Mouse (Mus musculus): ENCODE data around the gene Fam57b. TPM values are rescaled to one million over a fixed set of nuclear protein-coding genes. Genes with fewer than 3 reads are reported as not detected.

Gene Fam57b
- polyA plus RNA-seq (2012; rRNA removed): 108 and 124 TPM in 2 replicates

DNA sequence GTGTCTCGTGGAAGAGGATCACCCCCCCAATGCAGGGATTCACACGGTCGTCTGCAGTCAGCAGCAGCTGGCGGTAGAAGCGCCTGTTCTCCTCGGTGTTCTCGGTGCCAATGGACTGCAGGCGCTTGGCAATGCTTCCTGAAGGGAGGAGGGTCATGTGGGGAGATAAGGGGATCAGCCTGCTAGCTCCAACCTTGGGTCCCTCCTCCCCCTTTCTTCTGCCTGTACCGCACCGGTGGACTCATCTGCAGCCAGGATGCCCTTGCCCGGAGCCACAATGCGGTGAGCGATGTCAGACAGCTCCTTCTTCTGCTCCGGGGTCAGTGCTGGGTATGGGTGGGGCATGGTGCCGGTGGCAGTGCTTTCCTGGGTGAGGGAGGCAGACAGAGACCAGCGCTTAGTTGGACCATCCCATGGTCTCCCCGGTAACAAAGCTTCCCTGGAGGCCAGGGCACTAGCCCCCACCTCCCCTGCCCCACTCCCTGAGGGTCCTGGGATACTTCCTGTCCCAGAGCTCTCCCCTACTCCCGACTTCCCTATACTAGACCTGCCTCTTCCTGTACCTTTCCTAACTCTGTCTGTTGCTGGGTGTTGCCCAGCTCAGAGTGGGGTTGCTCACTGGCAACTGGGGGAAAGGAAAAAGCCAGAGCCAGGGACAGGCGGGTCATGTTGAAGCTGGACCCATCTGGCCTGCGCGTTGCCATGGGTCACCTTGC lies at the start of gene Fam57b:
TSS of gene Fam57b (plus strand) at position 258 of the 716 bp plus-strand sequence.
- Histone ChIP-seq H3K27ac (ENCODE audit: insufficient read depth, low read length) (peak within 1 kb of the TSS; percentile 99), H3K4me3 (ENCODE audit: insufficient read depth, low read length) (peak within 1 kb of the TSS; percentile 90), H3K4me1 (ENCODE audit: control insufficient read depth, insufficient read depth, low read length) (no peaks in the 10 kb centered on the region; the same call in 1 of the 2 replicates)
- TF ChIP-seq CTCF (IDR thresholded peaks at IDR 0.05; ENCODE audit: extremely low read depth, insufficient read depth, low read length) (no peak), POLR2A (IDR thresholded peaks at IDR 0.05; ENCODE audit: extremely low read depth, insufficient read depth, low read length) (0 out of 2 replicates have a peak, but pooled peaks have one; percentile 32)

DNA sequence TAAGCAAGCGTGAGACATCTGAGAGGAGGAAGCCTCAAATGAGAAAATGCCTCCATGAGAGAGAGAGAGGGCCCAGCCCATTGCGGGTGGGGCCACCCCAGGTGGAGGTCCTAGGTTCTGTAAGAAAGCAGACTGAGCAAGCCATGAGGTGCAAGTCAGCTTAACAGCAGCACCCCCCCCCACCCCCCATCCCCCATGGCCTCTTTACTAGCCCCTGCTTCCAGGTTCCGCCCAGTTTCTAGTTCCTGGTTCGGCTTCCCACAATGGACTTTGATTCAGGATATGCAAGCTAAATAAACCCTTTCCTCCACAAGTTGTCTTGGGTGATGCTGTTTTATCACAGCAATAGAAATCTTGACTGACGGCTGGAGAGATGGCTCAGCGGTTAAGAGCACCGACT lies 48.6 kb upstream of the Fam57b start:
- H3K4me1 ChIP-seq (ENCODE audit: control insufficient read depth, insufficient read depth, low read length): no peaks in the 10 kb centered on the region
- H3K4me3 ChIP-seq (ENCODE audit: insufficient read depth, low read length): no peak overlapping the region

DNA sequence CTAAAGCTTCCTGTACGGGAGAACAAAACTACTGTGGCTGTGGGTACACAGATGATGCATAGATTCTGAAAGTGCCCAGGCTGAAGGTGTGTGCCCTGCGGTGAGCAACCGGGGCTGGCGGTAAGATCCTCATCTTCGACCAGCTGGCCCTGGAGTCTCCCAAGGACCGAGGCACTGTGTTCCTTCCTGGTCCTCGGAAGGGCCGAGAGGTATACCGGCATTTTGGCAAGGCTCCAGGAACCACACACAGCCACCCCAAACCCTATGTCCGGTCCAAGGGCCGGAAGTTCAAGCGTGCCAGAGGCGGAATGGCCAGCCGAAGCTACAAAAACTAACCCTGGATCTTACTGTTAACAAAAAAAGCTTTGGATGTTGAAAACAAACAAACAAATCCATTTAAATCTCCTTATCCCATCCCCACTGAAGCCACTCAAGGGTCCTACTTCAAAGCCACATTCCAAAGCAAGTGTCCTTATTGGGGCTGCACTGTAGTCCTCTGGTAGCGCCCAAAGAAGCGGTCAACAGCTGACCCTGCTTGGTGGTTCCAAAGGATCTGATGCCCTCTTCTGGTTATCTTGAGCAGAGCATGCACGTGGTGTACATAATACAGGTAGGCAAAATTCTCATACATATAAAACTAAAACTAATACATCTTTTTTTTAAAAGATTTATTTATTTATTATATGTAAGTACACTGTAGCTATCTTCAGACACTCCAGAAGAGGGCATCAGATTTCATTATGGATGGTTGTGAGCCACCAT lies 47.7 kb upstream of the Fam57b start:
- no peak for TF ChIP-seq POLR2A (IDR thresholded peaks at IDR 0.05; ENCODE audit: extremely low read depth, insufficient read depth, low read length)
- TF ChIP-seq CTCF (IDR thresholded peaks at IDR 0.05; ENCODE audit: extremely low read depth, insufficient read depth, low read length): no peak
- no peak overlapping the region for H3K4me3 ChIP-seq (ENCODE audit: insufficient read depth, low read length)
- H3K4me1 ChIP-seq (ENCODE audit: control insufficient read depth, insufficient read depth, low read length): peaks cover 3% of the 10 kb centered on the region; the same call in 1 of the 2 replicates
- H3K27ac ChIP-seq (ENCODE audit: insufficient read depth, low read length): no peak overlapping the region

More for the DNA sequence above, 48.6 kb upstream of the Fam57b start:
- no peak for TF ChIP-seq CTCF (IDR thresholded peaks at IDR 0.05; ENCODE audit: extremely low read depth, insufficient read depth, low read length)
- TF ChIP-seq POLR2A (IDR thresholded peaks at IDR 0.05; ENCODE audit: extremely low read depth, insufficient read depth, low read length): no peak
- H3K27ac ChIP-seq (ENCODE audit: insufficient read depth, low read length): no peak overlapping the region

DNA sequence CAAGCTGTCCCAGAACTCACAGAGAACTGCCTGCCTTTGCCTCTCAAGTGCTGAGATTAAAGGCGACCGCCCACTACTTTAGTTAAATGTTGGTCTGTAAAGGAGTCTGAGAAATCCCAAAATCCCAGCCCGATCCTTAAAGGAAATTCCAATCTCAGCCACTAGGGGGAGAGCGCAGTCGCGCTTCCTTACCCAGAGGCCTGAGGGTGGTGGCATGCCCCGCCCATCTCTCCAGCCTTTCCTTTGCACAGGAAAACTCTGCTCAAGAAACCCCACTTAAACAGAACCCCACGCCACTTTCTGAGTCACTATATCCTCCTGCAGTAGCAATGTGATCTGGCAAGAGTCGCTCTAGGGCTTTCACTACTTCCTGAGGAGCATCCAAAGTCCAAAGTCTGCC lies 42.6 kb upstream of the Fam57b start:
- H3K4me3 ChIP-seq (ENCODE audit: insufficient read depth, low read length): no peak overlapping the region
- no peak overlapping the region for H3K27ac ChIP-seq (ENCODE audit: insufficient read depth, low read length)
- peaks cover 3% of the 10 kb centered on the region; the same call in 1 of the 2 replicates for H3K4me1 ChIP-seq (ENCODE audit: control insufficient read depth, insufficient read depth, low read length)
- TF ChIP-seq CTCF (IDR thresholded peaks at IDR 0.05; ENCODE audit: extremely low read depth, insufficient read depth, low read length) (peak; percentile 73), POLR2A (IDR thresholded peaks at IDR 0.05; ENCODE audit: extremely low read depth, insufficient read depth, low read length) (no peak)

DNA sequence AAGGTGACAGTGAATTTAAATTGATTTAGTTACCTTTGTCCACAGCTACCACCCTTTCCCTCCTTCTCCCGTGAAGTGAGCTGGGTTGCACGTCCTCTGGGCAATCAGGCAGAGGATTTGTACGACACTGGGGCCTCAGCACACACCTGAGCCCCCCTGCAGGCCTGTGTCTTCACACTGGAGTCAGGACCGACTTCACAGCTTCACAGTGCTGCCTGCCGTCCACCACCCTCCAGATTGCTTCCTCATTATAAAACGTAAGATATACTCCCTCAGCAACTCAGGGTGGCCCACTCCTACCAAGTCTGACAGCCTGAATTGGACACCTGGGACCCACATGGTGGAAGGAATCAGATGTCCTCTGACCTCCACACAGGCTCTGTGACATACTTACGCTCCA lies 38.9 kb upstream of the Fam57b start:
- no peak overlapping the region for H3K4me3 ChIP-seq (ENCODE audit: insufficient read depth, low read length)
- TF ChIP-seq POLR2A (IDR thresholded peaks at IDR 0.05; ENCODE audit: extremely low read depth, insufficient read depth, low read length): no peak
- TF ChIP-seq CTCF (IDR thresholded peaks at IDR 0.05; ENCODE audit: extremely low read depth, insufficient read depth, low read length): no peak
- H3K4me1 ChIP-seq (ENCODE audit: control insufficient read depth, insufficient read depth, low read length): peaks cover 14% of the 10 kb centered on the region
- no peak overlapping the region for H3K27ac ChIP-seq (ENCODE audit: insufficient read depth, low read length)

DNA sequence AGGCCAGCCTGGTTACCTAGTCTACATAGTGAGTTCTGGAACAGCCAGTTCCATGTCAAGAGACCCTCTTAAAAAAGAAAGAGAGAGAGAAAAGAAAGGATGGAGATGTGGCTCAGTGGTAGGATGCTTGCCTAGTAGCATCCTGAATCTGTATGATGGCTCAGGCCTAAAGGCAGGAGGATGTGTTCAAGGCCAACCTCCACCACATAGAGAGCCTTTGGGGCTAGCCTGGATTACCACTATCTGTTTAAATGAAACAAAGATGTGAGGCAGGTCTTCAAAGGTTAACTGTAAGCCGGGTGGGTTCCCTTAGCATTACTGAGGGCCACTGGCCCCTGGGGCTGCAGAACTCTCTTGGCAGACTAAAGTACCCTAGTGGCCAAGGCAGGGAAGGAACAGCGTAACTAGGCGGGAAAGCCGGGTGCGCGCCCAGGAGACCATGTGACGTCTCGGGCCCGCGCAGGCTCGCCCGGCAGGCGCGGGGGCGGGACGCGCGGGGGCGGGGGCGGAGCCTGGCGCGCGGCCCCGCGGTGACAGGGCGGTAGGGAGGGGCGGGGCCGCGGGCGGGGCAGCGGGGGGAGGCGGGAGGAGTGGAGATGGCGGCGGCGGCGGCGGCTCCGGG lies 38.3 kb upstream of the Fam57b start, which contains the start of gene Mapk3:
TSS of gene Mapk3 (plus strand) at position 552 of the 622 bp plus-strand sequence.
- peaks cover 16% of the 10 kb centered on the region for H3K4me1 ChIP-seq (ENCODE audit: control insufficient read depth, insufficient read depth, low read length)
- TF ChIP-seq POLR2A (IDR thresholded peaks at IDR 0.05; ENCODE audit: extremely low read depth, insufficient read depth, low read length) (no peak), CTCF (IDR thresholded peaks at IDR 0.05; ENCODE audit: extremely low read depth, insufficient read depth, low read length) (peak; percentile 49)
- H3K27ac ChIP-seq (ENCODE audit: insufficient read depth, low read length): peak within 1 kb of the TSS; percentile 89
- peak within 1 kb of the TSS; percentile 71 for H3K4me3 ChIP-seq (ENCODE audit: insufficient read depth, low read length)

DNA sequence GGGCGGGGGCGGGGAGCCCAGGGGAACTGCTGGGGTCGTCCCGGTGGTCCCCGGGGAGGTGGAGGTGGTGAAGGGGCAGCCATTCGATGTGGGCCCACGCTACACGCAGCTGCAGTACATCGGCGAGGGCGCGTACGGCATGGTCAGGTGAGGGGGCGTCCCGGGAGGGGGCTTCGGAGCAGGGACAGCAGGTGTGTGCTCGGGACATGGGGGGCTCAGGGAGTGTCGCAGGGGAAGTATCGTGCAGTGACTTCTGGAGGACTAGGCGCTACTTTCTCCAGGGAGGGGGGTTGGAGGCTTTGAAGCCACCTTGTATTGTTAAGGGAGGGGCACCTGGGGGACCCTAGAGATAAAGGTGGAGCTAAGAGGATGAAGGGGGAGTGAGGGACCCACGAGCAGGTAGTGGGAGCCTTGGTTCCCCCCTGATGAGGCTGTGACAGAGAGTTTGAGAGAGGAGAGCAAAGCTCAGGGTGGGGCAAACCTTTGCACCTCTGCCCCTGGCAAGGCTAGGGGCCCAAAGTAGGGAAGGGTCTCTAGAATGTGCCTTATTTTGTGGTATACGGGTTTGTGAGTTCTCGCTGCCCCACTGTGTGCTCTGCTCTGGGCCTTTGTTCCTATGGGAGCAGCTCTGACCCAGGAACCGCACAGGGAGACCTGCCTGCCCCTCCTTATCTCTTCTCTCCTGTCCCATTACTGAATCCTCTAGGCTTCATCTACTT lies 37.6 kb upstream of the Fam57b start:
- TF ChIP-seq CTCF (IDR thresholded peaks at IDR 0.05; ENCODE audit: extremely low read depth, insufficient read depth, low read length): no peak
- no peak for TF ChIP-seq POLR2A (IDR thresholded peaks at IDR 0.05; ENCODE audit: extremely low read depth, insufficient read depth, low read length)
- peak overlapping the region; percentile 89 for H3K27ac ChIP-seq (ENCODE audit: insufficient read depth, low read length)
- peaks cover 12% of the 10 kb centered on the region for H3K4me1 ChIP-seq (ENCODE audit: control insufficient read depth, insufficient read depth, low read length)
- peak overlapping the region; percentile 71 for H3K4me3 ChIP-seq (ENCODE audit: insufficient read depth, low read length)

DNA sequence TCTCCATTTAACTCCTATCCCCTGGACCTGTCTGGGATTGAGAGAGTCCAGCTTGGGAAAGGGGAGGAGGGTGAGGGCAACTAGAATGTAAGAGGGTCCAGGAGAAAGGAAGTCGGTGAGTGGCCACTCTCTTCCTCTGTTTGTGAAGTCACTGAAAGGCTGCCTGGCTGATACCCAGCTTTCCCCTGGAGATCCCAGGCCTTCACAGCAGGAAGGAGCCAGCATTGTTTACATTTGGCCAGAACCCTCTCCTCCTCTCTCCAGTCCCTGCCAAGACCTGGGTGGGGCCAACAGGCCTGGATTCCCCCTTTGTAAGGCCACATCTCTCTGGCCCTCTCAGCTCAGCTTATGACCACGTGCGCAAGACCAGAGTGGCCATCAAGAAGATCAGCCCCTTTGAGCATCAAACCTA lies 37.1 kb upstream of the Fam57b start:
- peak overlapping the region; percentile 89 for H3K27ac ChIP-seq (ENCODE audit: insufficient read depth, low read length)
- TF ChIP-seq CTCF (IDR thresholded peaks at IDR 0.05; ENCODE audit: extremely low read depth, insufficient read depth, low read length) (no peak), POLR2A (IDR thresholded peaks at IDR 0.05; ENCODE audit: extremely low read depth, insufficient read depth, low read length) (no peak)
- H3K4me3 ChIP-seq (ENCODE audit: insufficient read depth, low read length): peak overlapping the region; percentile 71

DNA sequence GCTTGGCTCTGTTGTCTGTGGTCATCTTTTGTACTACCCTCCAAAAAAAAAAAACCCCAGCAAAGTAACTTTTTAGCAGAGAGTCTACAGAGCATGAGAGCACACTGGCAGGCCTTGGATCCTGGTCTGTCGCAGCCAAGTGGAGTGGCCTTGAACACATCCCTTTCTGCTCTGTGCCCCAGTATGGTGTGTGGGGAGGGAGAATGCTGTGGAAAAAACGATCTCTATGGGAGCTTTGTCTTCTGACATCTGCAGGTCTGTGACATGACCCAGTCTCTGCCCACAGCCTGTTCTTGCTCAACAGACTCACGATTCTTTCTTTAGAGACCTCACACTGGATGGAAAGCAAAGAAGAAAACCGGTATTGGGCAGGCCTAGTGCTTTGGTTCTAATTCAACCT lies 36.5 kb upstream of the Fam57b start:
- H3K27ac ChIP-seq (ENCODE audit: insufficient read depth, low read length): peak overlapping the region; percentile 89
- peaks cover 12% of the 10 kb centered on the region for H3K4me1 ChIP-seq (ENCODE audit: control insufficient read depth, insufficient read depth, low read length)
- peak overlapping the region; percentile 71; the same call in 1 of the 2 replicates for H3K4me3 ChIP-seq (ENCODE audit: insufficient read depth, low read length)
- TF ChIP-seq POLR2A (IDR thresholded peaks at IDR 0.05; ENCODE audit: extremely low read depth, insufficient read depth, low read length): 0 out of 2 replicates have a peak, but pooled peaks have one; percentile 17
- no peak for TF ChIP-seq CTCF (IDR thresholded peaks at IDR 0.05; ENCODE audit: extremely low read depth, insufficient read depth, low read length)

More for the DNA sequence above, 37.1 kb upstream of the Fam57b start:
- H3K4me1 ChIP-seq (ENCODE audit: control insufficient read depth, insufficient read depth, low read length): peaks cover 12% of the 10 kb centered on the region
